Mouse (Mus musculus): ENCODE results near the gene Rela.
"Not testable (repeated sequence)": the region's sequence is repeated elsewhere in the genome, so short reads cannot be mapped to it uniquely, and the experiment has no call there.

The Rela gene

DNA sequence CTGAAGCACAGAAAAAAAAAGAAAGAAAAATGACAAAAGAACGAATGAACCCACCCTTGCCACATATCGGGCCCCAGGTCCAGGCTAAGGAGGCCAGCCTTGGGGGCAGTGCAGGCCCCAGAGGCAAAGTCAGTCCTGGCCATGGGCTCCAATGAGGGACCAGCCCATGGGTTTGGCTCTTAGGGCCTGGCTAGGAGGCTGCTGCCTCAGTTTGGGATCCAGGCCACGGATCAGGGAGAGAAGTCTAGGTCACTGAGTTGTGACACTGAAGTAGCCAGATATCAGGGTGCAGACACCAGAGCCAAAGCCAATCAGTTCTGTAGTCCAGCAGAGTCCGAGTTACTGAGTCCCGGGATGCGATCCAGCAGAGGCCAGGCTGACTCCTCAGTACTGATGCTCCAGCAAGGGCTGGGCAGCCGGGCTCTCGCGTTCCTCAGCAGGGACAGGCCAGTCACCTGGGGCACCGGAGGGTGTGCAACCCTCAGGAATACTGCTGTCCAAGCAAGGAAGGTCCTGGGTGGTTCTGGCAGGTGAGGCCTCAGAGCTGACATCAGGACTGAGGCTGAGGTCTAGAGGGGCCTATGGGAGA is 27.5 kb downstream of the Rela start:
- DNase-seq (ENCODE audit: low spot score in 2 of 2): no peak

DNA sequence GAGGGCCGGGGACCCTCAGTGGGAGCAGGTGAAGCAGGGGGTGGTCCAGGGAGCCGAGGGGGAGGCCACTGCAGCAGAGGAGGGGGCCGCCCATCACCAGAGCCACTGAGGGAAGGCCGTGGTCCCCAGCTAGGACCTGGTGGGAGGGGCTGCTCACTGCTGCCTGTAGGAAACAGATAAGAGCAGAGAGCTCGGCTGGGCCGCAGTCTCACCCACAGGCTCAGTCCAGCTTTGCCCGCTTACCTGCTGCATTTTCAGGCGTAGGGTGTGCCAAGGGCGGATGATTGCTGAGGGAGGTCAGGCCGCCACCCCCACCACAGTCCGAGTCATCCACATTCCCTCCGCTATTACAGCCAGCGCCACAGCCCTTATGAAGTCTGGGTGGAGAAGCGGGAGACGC is 28.2 kb downstream of the Rela start:
- no peak for DNase-seq (ENCODE audit: low spot score in 2 of 2)

DNA sequence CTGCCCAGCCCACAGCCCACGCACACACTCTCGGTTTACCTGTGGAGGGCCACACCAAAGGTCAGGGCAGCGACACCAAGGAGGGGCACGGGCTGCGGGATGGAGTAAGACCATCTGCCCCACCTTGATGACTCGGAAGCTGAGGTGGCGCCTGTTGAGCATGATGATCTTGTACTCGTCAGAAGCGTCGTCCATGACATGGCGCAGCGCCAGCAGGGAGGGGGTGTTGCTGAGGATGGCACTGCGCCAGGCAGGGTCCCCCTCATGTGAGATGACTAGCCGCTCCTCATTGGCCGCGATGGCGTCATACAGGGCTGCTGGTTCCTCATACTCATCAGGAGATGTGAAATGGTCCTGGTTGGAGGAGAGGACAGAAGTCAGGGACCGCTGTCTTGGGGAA is 29.1 kb downstream of the Rela start:
- DNase-seq (ENCODE audit: low spot score in 2 of 2): no peak

DNA sequence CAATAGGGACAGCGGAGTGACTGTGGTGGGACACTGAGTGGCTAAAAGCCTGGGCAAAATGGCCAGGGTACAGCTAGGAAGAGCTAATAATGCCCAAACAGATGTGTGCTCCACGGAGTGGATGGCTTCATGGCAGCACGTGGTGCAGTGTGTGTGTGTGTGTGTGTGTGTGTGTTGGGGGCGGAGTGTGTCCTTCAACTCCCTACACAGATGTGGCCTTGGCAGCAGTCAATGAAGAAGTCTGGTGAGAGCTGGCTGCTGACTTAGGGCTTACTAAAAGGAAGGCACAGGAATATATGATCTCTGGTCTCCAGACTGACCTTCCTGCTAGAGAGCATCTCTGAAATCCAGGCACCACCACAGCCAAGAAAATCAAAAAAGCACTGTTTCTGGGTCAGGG is 31.1 kb downstream of the Rela start:
- DNase-seq (ENCODE audit: low spot score in 2 of 2): no peak

DNA sequence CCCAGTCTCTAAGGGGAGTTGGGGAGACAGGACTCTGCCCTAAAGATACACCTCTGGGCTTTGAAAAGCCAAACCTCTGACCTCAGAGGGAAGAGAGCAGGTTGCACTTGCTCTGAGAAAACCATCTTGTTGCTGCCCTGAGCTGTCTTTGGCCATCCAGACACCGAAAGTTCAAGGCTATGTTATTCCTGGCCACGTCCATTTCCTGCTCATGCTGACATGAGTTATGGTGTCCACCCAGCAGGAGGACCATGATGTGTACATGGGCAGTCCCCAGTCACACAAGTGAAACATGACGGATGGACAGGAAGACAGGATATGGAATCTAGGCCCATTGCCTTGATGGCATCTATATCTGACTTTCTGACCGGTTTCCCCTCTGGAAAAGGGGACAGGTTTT is 43.1 kb downstream of the Rela start:
- DNase-seq (ENCODE audit: low spot score in 2 of 2): no peak

DNA sequence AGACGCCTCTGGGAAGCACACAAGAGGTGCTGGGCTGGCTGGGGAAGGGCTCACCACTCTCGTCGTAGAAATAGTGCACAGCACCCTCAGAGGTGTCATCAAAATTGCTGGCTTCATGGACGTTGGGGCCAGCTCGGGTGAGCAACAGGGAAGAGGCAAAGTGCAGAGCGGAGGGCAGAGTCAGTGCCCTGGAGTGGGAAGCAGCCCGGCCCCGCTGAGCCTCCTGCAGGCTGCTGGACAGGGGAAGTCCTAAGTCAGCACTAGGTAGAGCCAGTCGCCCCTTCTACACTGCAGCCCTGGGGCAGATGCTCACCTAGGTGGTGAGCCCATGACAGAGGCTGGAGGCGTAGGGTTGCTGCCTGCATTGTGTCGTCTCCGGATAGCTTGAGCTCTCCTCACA is 47.0 kb downstream of the Rela start:
- DNase-seq (ENCODE audit: low spot score in 2 of 2): no peak

DNA sequence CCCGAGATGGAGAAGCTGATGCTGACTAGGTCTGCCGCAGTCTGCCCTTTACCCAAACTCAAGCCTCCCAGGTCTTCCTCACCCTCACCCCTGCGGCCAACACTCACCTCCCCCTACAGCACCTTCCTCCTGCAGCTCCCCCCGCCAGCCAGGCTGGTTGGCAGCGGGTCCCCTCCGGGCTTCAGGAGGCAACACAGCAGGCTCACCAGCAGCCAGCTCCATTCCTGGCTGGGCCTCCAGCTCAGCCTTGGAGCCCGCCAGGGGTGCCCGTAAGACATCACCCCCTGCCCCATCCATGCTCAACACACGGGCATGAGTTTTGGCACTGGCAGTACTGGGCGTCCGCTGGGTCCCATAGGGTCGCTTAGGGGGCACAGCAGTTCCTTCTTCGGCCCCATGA is 47.7 kb downstream of the Rela start:
- no peak for DNase-seq (ENCODE audit: low spot score in 2 of 2)

DNA sequence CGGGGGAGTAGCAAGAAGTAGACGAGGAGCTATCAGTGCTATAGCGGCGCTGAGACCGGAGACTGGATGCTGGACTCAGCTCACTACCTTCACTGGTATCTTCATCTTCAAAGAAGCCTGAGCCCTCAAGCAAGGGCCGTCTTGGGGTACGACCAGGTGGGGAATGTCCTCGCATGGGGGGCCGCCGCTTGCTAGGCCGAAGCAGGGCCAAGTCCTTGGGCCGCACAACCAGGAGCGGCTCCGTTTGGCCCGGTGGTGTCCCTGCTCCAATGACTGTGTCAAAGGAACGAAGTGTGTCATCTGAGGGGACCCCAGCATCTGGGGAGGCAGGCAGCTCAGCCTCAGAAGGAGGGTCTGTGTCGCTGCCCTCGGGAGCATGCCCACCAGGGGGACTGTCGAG is 48.1 kb downstream of the Rela start:
- DNase-seq (ENCODE audit: low spot score in 2 of 2): no peak

DNA sequence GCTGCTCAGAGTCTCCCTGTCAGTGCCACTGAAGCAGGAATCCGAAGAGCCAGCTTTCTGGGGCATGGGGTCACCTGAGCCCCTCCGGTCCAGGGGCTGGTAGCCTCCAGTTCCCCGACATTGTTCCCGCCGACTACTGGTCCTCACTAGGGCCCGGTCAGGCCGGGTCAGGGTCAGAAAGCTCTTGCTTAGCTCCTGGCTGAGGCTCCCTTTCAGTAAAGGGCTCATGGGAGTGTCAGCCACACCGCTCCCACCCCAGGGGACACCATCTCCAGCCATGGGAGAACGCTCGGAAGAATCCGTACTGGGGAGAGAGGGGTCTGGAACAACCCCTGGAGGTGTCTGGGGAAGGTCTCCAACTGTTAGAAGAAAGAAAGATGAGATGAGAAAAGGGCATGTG is 48.6 kb downstream of the Rela start:
- DNase-seq (ENCODE audit: low spot score in 2 of 2): no peak

DNA sequence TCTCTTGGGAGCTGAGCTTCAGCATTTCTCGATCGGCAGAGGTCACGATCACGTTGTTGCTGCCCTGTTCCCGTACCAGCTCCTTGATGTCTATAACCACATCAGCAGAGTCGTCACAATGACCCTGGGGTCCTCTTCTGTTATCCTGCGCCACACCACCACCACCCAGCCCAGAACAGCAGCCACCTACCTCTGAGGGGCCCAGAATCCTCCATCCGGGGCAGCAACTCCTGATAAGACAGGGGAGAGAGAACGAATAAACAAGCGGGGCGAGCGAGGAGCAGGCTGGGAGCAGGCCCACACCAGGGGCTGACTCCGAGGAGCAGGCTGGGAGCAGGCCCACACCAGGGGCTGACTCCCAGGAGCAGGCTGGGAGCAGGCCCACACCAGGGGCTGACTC is 49.2 kb downstream of the Rela start:
- no peak for DNase-seq (ENCODE audit: low spot score in 2 of 2)

DNA sequence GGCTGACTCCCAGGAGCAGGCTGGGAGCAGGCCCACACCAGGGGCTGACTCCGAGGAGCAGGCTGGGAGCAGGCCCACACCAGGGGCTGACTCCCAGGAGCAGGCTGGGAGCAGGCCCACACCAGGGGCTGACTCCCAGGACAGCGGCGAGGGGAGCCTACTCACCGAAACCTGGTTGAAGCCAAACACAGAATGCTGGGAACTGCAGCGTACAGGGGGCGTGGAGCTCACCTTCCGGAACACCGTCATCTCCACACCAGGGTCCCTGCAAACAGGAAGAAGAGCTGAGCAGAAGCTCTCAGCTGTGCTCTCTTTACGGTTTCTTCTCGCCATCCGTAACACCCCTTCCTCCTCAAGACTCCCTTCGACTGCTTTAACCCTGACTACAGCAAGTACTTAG is 49.7 kb downstream of the Rela start:
- not testable (repeated sequence) for DNase-seq (ENCODE audit: low spot score in 2 of 2)

DNA sequence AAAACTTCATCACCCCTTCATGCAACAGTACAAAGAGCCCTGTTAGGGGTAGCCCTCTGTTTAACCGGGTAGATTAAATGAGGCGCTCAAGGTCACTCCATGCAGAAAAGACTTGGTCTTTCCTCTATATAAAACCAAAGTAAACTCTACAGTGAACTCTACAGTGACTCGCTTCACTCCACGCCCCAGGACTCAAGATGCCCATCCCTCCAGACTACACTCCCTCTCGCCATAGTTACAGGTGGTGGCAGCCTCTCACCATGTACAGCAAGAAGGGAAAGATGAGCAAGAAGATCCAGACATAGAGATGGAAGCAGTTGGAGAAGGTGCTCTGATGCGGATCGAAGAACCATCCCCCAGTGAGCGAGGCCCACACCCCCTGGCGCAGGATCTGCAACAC is 50.5 kb downstream of the Rela start:
- DNase-seq (ENCODE audit: low spot score in 2 of 2): no peak

DNA sequence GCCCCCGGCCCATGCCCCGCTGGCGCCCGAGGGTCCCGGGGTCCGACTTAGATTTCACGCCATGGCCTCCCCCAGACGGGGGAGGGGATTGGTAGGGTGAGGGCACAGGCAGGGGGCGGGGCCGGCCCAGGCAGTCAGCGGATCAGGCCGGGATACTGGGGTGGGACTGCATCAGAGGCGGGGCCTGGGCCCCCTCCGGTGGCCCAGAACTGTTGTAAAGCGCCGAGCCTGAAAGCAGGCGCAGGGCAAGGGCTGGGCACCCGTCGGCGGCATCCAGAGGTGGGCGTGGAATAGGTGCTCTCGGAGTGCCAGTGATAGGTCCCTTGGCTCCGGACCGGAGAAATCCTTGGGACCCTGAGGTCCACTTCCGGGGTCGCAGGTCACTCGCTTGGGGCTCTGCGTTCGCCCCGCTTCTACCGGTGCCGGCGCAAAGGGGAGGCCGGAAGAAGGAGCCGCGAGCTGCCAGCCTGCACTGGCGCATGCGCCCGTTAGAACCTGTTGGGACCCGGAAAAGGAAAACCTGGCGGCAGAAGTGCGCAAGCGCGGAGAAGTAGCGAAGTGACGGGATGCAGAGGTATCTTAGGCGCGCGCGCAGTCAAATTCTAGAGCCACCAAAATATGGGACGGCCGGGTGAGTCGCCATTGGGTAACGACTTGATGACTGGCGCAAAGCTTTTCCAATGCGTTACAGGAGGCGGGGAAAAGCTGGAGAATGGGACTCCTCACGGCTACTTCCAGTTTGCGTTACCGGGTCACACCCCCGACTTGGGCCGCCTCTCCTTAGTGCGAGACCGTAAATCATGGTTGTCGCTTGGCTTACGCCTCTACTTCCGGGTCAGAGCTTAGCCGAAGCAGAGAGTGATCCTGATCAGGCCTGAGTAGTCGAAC is 51.2 kb downstream of the Rela start, which contains the start of the genes Map3k11 and Pcnx3:
Gene Map3k11 (plus strand): TSS at position 543 of the 888 bp plus-strand sequence.
Gene Pcnx3 (minus strand): TSS at position 709 of the 888 bp plus-strand sequence.
- peak; percentile 97 to 99 for DNase-seq (ENCODE audit: low spot score in 2 of 2)

DNA sequence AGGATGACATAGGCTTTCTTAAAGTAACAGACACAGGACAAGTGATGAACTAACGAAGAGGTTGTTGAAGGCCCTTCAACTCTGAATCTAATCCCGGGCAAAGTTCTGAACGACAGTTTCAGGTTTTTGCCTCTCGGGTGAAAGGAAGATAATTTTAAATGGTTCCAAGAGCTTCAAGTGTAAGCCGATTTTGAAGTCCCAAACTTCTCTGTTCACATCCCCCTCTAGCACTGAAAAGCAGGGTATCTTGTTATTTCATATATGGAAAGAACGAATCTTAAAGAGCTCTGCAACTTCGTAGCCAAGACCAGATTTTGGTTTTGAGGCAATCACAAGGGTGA is 51.8 kb downstream of the Rela start:
- no peak for DNase-seq (ENCODE audit: low spot score in 2 of 2)

DNA sequence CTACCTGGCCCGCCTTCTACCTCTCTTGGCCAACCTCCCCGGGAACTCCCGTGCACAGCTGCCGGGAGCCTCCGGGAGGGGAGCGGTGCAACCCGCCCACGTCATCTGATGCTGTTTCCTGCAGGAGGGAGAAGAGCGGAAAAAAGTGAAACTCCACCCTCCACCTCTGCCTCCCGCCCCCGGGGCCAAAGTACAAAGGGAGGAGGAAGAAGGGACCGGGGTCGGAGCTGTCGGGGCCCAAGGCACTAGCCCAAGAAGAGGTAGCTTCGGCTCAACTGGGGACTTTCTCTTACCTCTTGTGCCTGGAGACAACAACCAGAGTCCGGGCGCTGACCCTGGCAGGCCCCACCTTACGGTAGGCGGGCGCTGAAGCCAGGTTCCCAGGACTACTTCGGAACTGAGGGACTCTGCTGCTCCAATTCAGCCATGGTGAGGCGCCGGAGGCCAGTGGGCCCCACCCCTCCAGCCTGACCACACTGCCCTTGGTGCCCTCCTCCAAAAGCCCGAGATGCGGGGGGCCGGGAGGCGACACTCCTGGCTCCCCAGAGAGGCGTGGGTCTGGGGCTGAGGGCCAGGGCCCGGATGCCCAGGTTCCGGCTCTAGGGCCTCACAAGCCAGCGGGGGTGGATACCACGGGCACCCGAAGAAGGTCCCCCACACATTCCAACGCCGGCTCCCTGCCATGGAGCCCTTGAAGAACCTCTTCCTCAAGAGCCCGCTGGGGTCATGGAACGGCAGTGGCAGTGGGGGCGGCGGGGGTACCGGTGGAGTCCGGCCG is 52.5 kb downstream of the Rela start:
- DNase-seq (ENCODE audit: low spot score in 2 of 2): peak; percentile 92 to 94

DNA sequence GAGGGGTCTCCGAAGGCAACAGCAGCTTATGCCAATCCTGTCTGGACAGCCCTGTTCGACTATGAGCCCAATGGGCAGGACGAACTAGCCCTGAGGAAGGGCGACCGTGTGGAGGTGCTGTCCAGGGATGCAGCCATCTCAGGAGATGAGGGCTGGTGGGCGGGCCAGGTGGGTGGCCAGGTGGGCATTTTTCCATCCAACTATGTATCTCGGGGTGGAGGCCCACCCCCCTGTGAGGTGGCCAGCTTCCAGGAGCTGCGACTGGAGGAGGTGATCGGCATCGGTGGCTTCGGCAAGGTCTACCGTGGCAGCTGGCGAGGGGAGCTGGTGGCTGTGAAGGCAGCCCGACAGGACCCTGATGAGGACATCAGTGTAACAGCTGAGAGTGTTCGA is 53.1 kb downstream of the Rela start:
- DNase-seq (ENCODE audit: low spot score in 2 of 2): peak in 1 of 2 experiments; percentile 39

DNA sequence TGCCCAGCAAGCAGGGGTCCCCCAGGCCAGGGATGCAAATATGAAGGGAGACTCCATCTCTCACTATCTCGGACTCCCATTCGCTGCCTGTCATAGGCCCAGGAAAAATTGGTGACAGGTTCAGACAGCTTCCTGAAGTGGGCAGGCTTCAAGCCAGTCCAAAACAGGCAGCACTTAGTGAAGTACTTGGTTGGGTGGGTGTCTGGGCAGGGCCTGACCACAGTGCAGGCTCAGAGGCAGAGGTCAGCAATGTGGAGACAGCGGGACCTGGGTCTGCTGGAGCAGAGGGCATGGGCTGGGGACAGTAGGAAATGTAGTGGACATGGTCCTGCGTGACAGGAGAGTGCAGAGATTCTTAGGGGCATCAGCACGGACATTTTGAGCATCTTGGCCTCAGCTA is 54.3 kb downstream of the Rela start:
- DNase-seq (ENCODE audit: low spot score in 2 of 2): no peak

DNA sequence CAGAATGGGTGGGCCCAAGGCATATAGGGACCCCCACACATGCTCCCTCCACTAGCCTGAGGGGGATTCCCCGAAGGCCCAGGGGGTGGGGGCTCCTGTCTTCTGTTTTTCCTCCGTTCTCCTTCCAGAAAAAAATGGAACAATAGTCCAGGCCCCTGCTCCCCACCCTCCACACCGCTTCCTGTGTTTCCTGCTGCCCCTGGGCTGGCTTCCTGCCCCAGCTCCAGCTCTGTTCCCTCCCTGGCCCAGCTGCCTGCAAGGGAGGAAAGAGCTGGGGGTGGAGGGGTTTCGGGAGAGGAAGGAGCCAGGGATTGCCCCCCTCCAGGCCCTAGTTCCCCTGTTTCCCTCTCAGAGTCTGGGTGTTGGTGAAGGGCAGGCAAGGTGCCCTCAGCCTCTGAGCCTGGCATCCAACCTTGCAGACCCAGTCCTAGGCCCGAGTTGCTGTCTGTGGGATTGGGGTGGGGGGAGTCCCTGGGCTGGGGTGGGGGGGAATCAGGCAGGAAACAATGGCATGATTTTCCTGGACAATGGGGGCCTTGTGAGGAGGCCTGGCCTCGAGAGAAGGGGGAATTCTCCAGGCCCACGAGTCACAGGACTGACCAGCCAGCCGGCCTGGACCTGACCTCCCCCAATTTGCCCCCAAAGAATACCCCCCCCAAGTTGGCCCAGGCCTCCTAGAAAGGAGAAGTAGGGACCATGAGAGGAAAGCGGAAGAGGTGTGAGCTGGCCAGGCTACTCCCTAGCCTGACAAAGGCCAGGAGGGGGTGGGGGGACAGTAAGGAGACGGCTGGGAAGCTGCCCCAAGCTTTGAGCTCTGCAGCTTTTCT is 55.0 kb downstream of the Rela start:
- peak; percentile 81 to 90 for DNase-seq (ENCODE audit: low spot score in 2 of 2)

DNA sequence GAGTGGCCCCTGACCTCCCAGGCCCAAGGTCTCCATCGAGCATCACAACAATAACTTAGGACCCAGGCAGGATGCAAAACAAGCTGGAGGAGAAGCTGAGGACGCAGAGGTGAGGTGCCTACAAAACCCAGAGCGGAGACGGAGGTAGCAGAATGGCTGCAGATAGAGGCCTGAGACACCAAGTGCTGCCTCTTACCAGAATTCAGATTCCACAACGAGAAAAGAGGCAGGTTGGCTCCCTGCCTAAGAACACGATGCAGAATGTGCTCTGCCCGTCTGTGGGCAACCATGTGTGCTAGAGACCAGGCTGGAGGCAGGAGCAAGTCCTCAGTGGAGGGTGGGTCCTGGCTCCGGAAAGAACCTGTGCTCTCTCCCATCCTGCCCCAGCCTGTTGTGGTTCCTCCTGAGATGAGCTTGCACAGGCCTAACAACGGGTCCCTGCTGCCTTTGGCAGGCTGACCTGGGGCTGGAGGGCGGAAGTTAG is 55.7 kb downstream of the Rela start:
- DNase-seq (ENCODE audit: low spot score in 2 of 2): no peak

DNA sequence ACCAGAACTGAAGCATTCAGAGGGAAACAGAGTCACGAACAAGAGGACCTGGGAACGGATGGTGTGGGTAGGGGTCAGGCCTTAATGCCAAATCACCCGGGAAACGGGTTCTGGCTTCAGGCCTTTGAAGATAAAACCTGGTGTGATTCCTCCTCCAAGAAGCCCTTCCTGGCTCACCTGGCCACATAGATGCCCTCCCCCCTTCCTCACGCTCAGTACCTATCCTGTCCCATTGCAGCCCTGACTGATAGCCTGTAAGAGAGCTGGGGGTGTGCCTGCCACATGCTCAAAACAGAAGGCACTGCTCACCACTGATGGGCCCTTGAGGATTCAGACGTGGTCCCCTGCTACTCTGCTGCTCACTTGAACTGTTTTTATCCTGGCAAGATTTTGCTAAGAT is 56.5 kb downstream of the Rela start:
- DNase-seq (ENCODE audit: low spot score in 2 of 2): no peak

DNA sequence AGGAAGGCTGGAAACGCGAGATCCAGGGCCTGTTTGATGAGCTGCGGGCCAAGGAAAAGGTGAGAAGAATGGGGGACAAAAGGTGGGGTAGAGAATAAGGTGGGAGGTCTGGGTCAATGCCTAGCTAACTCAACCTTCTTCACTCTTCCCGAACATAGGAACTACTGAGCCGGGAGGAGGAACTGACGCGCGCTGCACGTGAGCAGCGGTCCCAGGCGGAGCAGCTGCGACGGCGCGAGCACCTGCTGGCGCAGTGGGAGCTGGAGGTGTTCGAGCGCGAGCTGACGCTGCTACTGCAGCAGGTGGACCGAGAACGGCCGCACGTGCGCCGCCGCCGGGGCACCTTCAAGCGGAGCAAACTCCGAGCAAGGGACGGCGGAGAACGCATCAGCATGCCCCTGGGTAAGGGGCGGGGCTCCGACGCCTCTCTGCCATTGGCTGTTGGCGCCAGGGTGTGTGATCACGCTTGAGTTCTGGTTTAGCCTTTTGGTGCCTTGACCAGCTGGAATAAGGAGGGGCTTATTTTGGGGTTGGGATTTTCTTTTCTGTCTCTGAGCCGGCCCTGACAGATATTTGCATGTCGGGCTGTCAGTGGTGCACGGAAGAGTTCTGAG is 58.7 kb downstream of the Rela start:
- no peak for DNase-seq (ENCODE audit: low spot score in 2 of 2)

Data from heart, adult 9 months (tissue).